Mouse (Mus musculus) left cerebral cortex, adult 2 months (tissue): ENCODE results near the gene Zfp358. TPM values are rescaled to one million over a fixed set of nuclear protein-coding genes. Genes with fewer than 3 reads are reported as not detected.

Source experiments
- DNase-seq, 2 experiments: peaks; one replicate each; pipeline ENCODE4 v3.0.0; 2021 to 2022; ENCODE audit warnings: low spot score in 2 of 2, mixed read lengths in 1 of 2; ENCODE audit errors: extremely low spot score in 1 of 2
- H3K27ac ChIP-seq: fragments of 200-600 bp; 2 replicates; pipeline ENCODE4 v1.8.1; 2022
- H3K4me3 ChIP-seq: fragments of 200-600 bp; 2 replicates; pipeline ENCODE4 v1.8.1; 2022
- CTCF ChIP-seq: fragments of 200-600 bp; IDR thresholded peaks from 2 replicates; pipeline ENCODE4 v1.8.1; 2022; ENCODE audit warnings: antibody characterized with exemption, mild to moderate bottlenecking, moderate library complexity
- intact Hi-C: fragments of 180-260 bp; cut with DNase I; formaldehyde crosslinking; loops from one replicate; pipeline ENCODE4 v1.15.1; 2025
- total RNA-seq, 2 experiments: library from RNA; stranded (reverse); gene quantifications; 2 replicates each; pipeline ENCODE4 v1.2.3; 2021

Gene Zfp358
- total RNA-seq, 2 experiments from 2014 or later: 32.4 to 34.8 TPM

GRCm38 (mm10) chr8:3531936-3532335 lies 39.0 kb downstream of the Zfp358 start:
- intact Hi-C loops: no loop called here
- TF ChIP-seq CTCF: no peak
- DNase-seq: no peak
- Histone ChIP-seq H3K4me3 (no peak overlapping the region), H3K27ac (no peak overlapping the region)

GRCm38 (mm10) chr8:3536053-3536841 lies 43.3 kb downstream of the Zfp358 start:
- DNase-seq: no peak
- intact Hi-C loops: no loop called here

GRCm38 (mm10) chr8:3536940-3537339 lies 44.0 kb downstream of the Zfp358 start:
- Histone ChIP-seq H3K27ac (no peak overlapping the region), H3K4me3 (no peak overlapping the region)
- no peak for TF ChIP-seq CTCF
- intact Hi-C loops: no loop called here
- DNase-seq: no peak

More at GRCm38 (mm10) chr8:3536053-3536841, 43.3 kb downstream of the Zfp358 start:
- H3K27ac ChIP-seq: no peak overlapping the region
- H3K4me3 ChIP-seq: no peak overlapping the region
- TF ChIP-seq CTCF: no peak

- TF ChIP-seq CTCF: no peak
- intact Hi-C loops: no loop called here
Measured at GRCm38 (mm10) chr8:3537666-3538065, 44.7 kb downstream of the Zfp358 start.

GRCm38 (mm10) chr8:3539146-3539545 lies 46.2 kb downstream of the Zfp358 start:
- no peak overlapping the region for H3K4me3 ChIP-seq
- no peak for DNase-seq
- no peak for TF ChIP-seq CTCF
- intact Hi-C loops: no loop called here
- no peak overlapping the region for H3K27ac ChIP-seq

More at GRCm38 (mm10) chr8:3537666-3538065, 44.7 kb downstream of the Zfp358 start:
- DNase-seq: no peak
- Histone ChIP-seq H3K4me3 (no peak overlapping the region), H3K27ac (no peak overlapping the region)

GRCm38 (mm10) chr8:3540076-3540475 lies 47.1 kb downstream of the Zfp358 start:
- no peak for TF ChIP-seq CTCF
- Histone ChIP-seq H3K4me3 (no peak overlapping the region), H3K27ac (no peak overlapping the region)
- no peak for DNase-seq
- intact Hi-C loops: no loop called here

GRCm38 (mm10) chr8:3546511-3546910 lies 53.6 kb downstream of the Zfp358 start:
- intact Hi-C loops: no loop called here

More at GRCm38 (mm10) chr8:3546511-3546910, 53.6 kb downstream of the Zfp358 start:
- Histone ChIP-seq H3K27ac (no peak overlapping the region), H3K4me3 (no peak overlapping the region)
- no peak for DNase-seq
- no peak for TF ChIP-seq CTCF

Other genes starting within 250 kb of the Zfp358 start
- gene Insr, start 213.5 kb upstream of the Zfp358 start, total RNA-seq: 10 to 100 TPM; 50.8 to 52.0 TPM
- gene A430078G23Rik, start 139.7 kb upstream of the Zfp358 start, total RNA-seq: under 1 TPM in 1 of 2 experiments, not detected in 1; 0.23 TPM
- 10 to 100 TPM; 47.8 to 49.3 TPM for gene Arhgef18, start 100.1 kb upstream of the Zfp358 start, total RNA-seq
- gene Pex11g, start 25.5 kb upstream of the Zfp358 start, total RNA-seq: under 1 TPM; 0.84 to 0.88 TPM
- gene Tex45, start 22.3 kb upstream of the Zfp358 start, total RNA-seq: under 1 TPM in 1 of 2 experiments, not detected in 1; 0.23 TPM
- 10 to 100 TPM; 90.6 to 96.1 TPM for gene Mcoln1, start 7.3 kb downstream of the Zfp358 start, total RNA-seq
- gene Pnpla6, start 22.2 kb downstream of the Zfp358 start, total RNA-seq: 10 to 100 TPM; 76.5 to 86.0 TPM
- gene C330021F23Rik, start 74.9 kb downstream of the Zfp358 start, total RNA-seq: not detected
- 10 to 100 TPM; 33.6 to 35.4 TPM for gene Camsap3, start 94.2 kb downstream of the Zfp358 start, total RNA-seq
- gene Xab2, start 128.2 kb downstream of the Zfp358 start, total RNA-seq: 10 to 100 TPM; 37.3 to 38.4 TPM
- gene Pet100, start 128.4 kb downstream of the Zfp358 start, total RNA-seq: 10 to 100 TPM; 72.8 to 84.1 TPM
- gene Pcp2, start 132.4 kb downstream of the Zfp358 start, total RNA-seq: not detected
- gene Stxbp2, start 137.8 kb downstream of the Zfp358 start, total RNA-seq: 10 to 100 TPM; 50.7 to 65.6 TPM
- 1 to 10 TPM in 1 of 2 experiments, under 1 TPM in 1; 0.79 to 1.2 TPM for gene Retn, start 162.6 kb downstream of the Zfp358 start, total RNA-seq
- gene Mcemp1, start 172.6 kb downstream of the Zfp358 start, total RNA-seq: under 1 TPM; 0.23 to 0.37 TPM
- 10 to 100 TPM; 10.8 to 14.2 TPM for gene Fcor, start 179.2 kb downstream of the Zfp358 start, total RNA-seq
- 10 to 100 TPM; 26.4 to 27.2 TPM for gene Trappc5, start 183.2 kb downstream of the Zfp358 start, total RNA-seq
- not detected for gene Fcer2a, start 201.0 kb downstream of the Zfp358 start, total RNA-seq
- gene Clec4g, start 227.5 kb downstream of the Zfp358 start, total RNA-seq: not detected